Mouse (Mus musculus) embryonic facial prominence, embryonic 14.5 days (tissue): ENCODE measurements at regions not wholly inside any gene's neighbourhood (a gene's known extent, or its start where the extent isn't known, plus 50 kb on each side); places are given as distances from the start of the nearest gene placed in this dataset.
A peak's percentile ranks its signal among the peaks of the same experiment; 100 is the strongest.

Source experiments
- ATAC-seq: fragments of 200-750 bp; cut with Nextera tagmentation; 2 replicates; pipeline ENCODE4 v1.8.0; 2017; ENCODE audit warnings: low read depth, moderate number of reproducible peaks, moderate TSS enrichment
- DNase-seq: peaks from one replicate; pipeline ENCODE4 v3.0.0-alpha.2; 2015; ENCODE audit warnings: low spot score
- H3K27ac ChIP-seq: fragments of 300-500 bp; sonication (generic); replicated peaks from 2 replicates; pipeline ENCODE4 v1.5.1; 2014; ENCODE audit warnings: low read depth, mild to moderate bottlenecking, low read length, moderate library complexity
- H3K27me3 ChIP-seq: fragments of 300-500 bp; sonication (generic); replicated peaks from 2 replicates; pipeline ENCODE4 v1.6.1; 2014; ENCODE audit warnings: low read length; ENCODE audit not compliant: control insufficient read depth, insufficient read depth
- H3K36me3 ChIP-seq: fragments of 300-500 bp; sonication (generic); 2 replicates; pipeline ENCODE4 v1.6.1; 2014; ENCODE audit warnings: low read length, mixed read lengths; ENCODE audit not compliant: control insufficient read depth, insufficient read depth
- H3K4me1 ChIP-seq: fragments of 300-500 bp; sonication (generic); 2 replicates; pipeline ENCODE4 v1.6.1; 2014; ENCODE audit warnings: antibody characterized with exemption, low read length; ENCODE audit not compliant: control insufficient read depth, insufficient read depth
- H3K4me2 ChIP-seq: fragments of 300-500 bp; sonication (generic); 2 replicates; pipeline ENCODE4 v1.6.1; 2014; ENCODE audit warnings: low read depth, mild to moderate bottlenecking, low read length, moderate library complexity, mixed read lengths
- H3K4me3 ChIP-seq: fragments of 300-500 bp; sonication (generic); 2 replicates; pipeline ENCODE4 v1.5.1; 2014; ENCODE audit warnings: low read depth, mild to moderate bottlenecking, low read length
- H3K9ac ChIP-seq: fragments of 300-500 bp; sonication (generic); 2 replicates; pipeline ENCODE4 v1.6.1; 2014; ENCODE audit warnings: low read depth, mild to moderate bottlenecking, low read length, moderate library complexity, mixed read lengths
- H3K9me3 ChIP-seq: fragments of 300-500 bp; sonication (generic); 2 replicates; pipeline ENCODE4 v1.6.1; 2016; ENCODE audit warnings: low read length; ENCODE audit not compliant: control insufficient read depth
- WGBS: fragments of 180-500 bp; shearing (Covaris S2); extraction: QIAGEN DNeasy Blood & Tissue Kit; methylation state at CpG from one replicate; pipeline ENCODE4 v1.1.7; 2014; 5-methylcytosine and 5-hydroxymethylcytosine counted together

GRCm38 (mm10) chr6:93349936-93350700 is 406.8 kb upstream of the Adamts9 start:
- ATAC-seq (no peak), DNase-seq (peak; percentile 64)
- no peak overlapping the region for H3K4me2 ChIP-seq
- H3K9me3 ChIP-seq: no peaks in the 10 kb centered on the region
- no peak overlapping the region for H3K4me3 ChIP-seq
- WGBS: 57% methylated on average over 7 of the region's 7 CpGs
- H3K27ac ChIP-seq: no peak overlapping the region
- H3K9ac ChIP-seq: no peak overlapping the region
- no peaks in the 10 kb centered on the region for H3K4me1 ChIP-seq
- no peaks in the 10 kb centered on the region for H3K36me3 ChIP-seq
- no peaks in the 10 kb centered on the region for H3K27me3 ChIP-seq

DNA sequence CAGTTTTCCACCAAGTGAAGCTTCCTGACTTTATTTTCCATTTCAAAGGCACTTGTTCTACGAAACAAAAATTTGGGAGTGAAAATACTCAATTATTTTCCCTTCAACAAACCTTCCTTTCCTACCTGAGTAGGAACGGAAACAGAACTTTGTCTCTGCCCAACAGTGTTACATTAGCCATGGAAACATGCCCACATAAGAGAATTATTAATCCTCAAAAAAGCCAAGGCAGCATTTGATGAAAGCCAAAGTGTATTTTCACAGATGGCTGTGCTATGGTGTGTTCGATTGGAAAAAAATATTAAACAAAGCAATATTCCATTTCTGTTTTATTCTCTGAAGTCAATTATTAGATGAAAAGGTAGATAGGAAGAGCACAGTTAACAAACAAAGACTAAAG is 404.8 kb upstream of the Adamts9 start:
- WGBS: 61% methylated on average over 3 of the region's 3 CpGs
- Histone ChIP-seq H3K4me3 (no peak overlapping the region), H3K9ac (no peak overlapping the region), H3K27ac (no peak overlapping the region), H3K9me3 (no peaks in the 10 kb centered on the region), H3K36me3 (no peaks in the 10 kb centered on the region), H3K4me2 (no peak overlapping the region), H3K27me3 (no peaks in the 10 kb centered on the region), H3K4me1 (no peaks in the 10 kb centered on the region)
- ATAC-seq (no peak), DNase-seq (no peak)

DNA sequence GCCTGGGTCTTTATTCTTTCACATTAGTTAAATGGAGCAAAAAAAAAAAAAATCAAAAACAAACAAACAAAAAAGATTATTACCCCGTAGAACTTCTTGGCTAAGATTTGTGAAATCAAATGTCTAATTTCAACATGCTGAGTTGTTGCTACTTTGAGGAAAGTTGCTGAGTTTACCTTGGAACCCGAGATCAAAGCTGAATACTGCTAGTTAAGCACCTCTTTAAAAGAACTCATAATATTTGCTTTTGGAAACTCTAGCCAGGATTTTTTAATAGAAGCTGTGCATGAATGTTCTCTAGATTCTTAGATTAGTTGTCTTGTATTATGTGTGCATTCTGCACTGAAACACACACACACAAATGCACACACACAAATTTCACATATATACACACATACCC is 385.4 kb upstream of the Adamts9 start:
- Histone ChIP-seq H3K27ac (no peak overlapping the region), H3K27me3 (no peaks in the 10 kb centered on the region), H3K9me3 (no peaks in the 10 kb centered on the region; the same call in 1 of the 2 replicates), H3K9ac (no peak overlapping the region), H3K4me1 (no peaks in the 10 kb centered on the region), H3K36me3 (no peaks in the 10 kb centered on the region), H3K4me2 (no peak overlapping the region), H3K4me3 (no peak overlapping the region)
- peak; percentile 36 for DNase-seq
- WGBS: 58% methylated on average over 2 of the region's 2 CpGs
- ATAC-seq: no peak

GRCm38 (mm10) chr6:93327930-93328329 is 384.6 kb upstream of the Adamts9 start:
- no peak overlapping the region for H3K27ac ChIP-seq
- H3K27me3 ChIP-seq: no peaks in the 10 kb centered on the region
- DNase-seq (no peak), ATAC-seq (no peak)
- H3K4me3 ChIP-seq: no peak overlapping the region
- H3K9me3 ChIP-seq: no peaks in the 10 kb centered on the region; the same call in 1 of the 2 replicates
- H3K4me2 ChIP-seq: no peak overlapping the region
- no peaks in the 10 kb centered on the region for H3K36me3 ChIP-seq
- no peak overlapping the region for H3K9ac ChIP-seq
- no peaks in the 10 kb centered on the region for H3K4me1 ChIP-seq
- 89% methylated on average over 1 of the region's 1 CpGs for WGBS

- Histone ChIP-seq H3K27ac (no peak overlapping the region), H3K36me3 (no peaks in the 10 kb centered on the region), H3K27me3 (no peaks in the 10 kb centered on the region), H3K4me2 (no peak overlapping the region), H3K4me3 (no peak overlapping the region), H3K9me3 (no peaks in the 10 kb centered on the region; the same call in 1 of the 2 replicates), H3K9ac (no peak overlapping the region), H3K4me1 (no peaks in the 10 kb centered on the region)
- WGBS: 64% methylated on average over 3 of the region's 3 CpGs
- ATAC-seq (no peak), DNase-seq (no peak)
These were observed 380.6 kb upstream of the Adamts9 start for GRCm38 (mm10) chr6:93323881-93324280.

- Histone ChIP-seq H3K9me3 (no peaks in the 10 kb centered on the region), H3K4me3 (no peak overlapping the region), H3K36me3 (no peaks in the 10 kb centered on the region), H3K27me3 (no peaks in the 10 kb centered on the region), H3K4me2 (no peak overlapping the region), H3K4me1 (no peaks in the 10 kb centered on the region), H3K9ac (no peak overlapping the region), H3K27ac (no peak overlapping the region)
- DNase-seq (peak; percentile 46), ATAC-seq (no peak)
- 69% methylated on average over 5 of the region's 5 CpGs for WGBS
These were observed 371.3 kb upstream of the Adamts9 start for GRCm38 (mm10) chr6:93314625-93315024.

GRCm38 (mm10) chr6:93305176-93305575 is 361.9 kb upstream of the Adamts9 start:
- no peak overlapping the region for H3K9ac ChIP-seq
- no peaks in the 10 kb centered on the region for H3K36me3 ChIP-seq
- no peak overlapping the region for H3K4me3 ChIP-seq
- 55% methylated on average over 2 of the region's 2 CpGs for WGBS
- DNase-seq (no peak), ATAC-seq (no peak)
- no peaks in the 10 kb centered on the region for H3K27me3 ChIP-seq
- H3K4me2 ChIP-seq: no peak overlapping the region
- no peak overlapping the region for H3K27ac ChIP-seq
- peaks cover 3% of the 10 kb centered on the region; the same call in 1 of the 2 replicates for H3K9me3 ChIP-seq
- H3K4me1 ChIP-seq: no peaks in the 10 kb centered on the region

DNA sequence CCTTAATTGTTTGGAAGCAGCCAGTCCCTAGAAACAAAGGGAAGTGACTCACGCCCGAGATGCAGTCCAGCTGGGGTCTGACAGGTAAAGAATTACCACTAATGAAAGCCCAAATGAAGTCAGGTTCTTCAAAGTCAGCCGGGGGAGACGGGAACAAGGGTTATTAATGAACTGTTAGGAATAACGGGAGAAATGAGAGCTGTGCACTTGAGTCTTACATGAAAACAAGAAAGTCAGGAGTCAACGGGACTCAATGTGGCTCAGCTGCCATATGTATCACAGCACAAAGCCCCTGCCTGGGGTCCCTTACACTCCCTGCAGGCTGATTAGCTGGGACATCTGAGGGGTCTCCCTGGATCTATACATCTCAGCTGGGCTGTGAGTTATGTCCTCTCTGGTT is 354.7 kb upstream of the Adamts9 start:
- no peak overlapping the region for H3K9ac ChIP-seq

GRCm38 (mm10) chr6:93291711-93292110 is 348.4 kb upstream of the Adamts9 start:
- H3K27ac ChIP-seq: no peak overlapping the region
- no peaks in the 10 kb centered on the region for H3K9me3 ChIP-seq
- no peak overlapping the region for H3K4me3 ChIP-seq
- H3K27me3 ChIP-seq: no peaks in the 10 kb centered on the region
- whole genome bisulfite sequencing: 85% methylated on average over 1 of the region's 1 CpGs
- H3K36me3 ChIP-seq: no peaks in the 10 kb centered on the region
- no peak overlapping the region for H3K9ac ChIP-seq
- H3K4me2 ChIP-seq: no peak overlapping the region
- H3K4me1 ChIP-seq: peaks cover 5% of the 10 kb centered on the region; the same call in 1 of the 2 replicates
- DNase-seq: no peak
- ATAC-seq: no peak

More for the DNA sequence above, 354.7 kb upstream of the Adamts9 start:
- DNase-seq (no peak), ATAC-seq (no peak)
- Histone ChIP-seq H3K4me1 (peaks cover 7% of the 10 kb centered on the region), H3K27ac (no peak overlapping the region), H3K4me2 (no peak overlapping the region), H3K9me3 (no peaks in the 10 kb centered on the region), H3K36me3 (no peaks in the 10 kb centered on the region), H3K4me3 (no peak overlapping the region), H3K27me3 (no peaks in the 10 kb centered on the region)
- 43% methylated on average over 6 of the region's 6 CpGs for WGBS
